8 mouse cellular contexts compared by ENCODE assay signal in genomic region chr1:74094497-74095270, GRCm38 (mm10). TPM values are rescaled to one million over a fixed set of nuclear protein-coding genes. Genes with fewer than 3 reads are reported as not detected.
A peak's percentile ranks its signal among the peaks of the same experiment; 100 is the strongest.
DNase-seq lines count a peak whose midpoint lies in the region; ATAC-seq lines count a peak whose summit lies in the region.

No protein-coding gene starts in this region.

- WGBS in limb, embryonic 10.5 days: 44% methylated on average over 7 of the region's 7 CpGs
- WGBS in kidney, embryonic 14.5 days: 59% methylated on average over 7 of the region's 7 CpGs

- peaks cover 35% of the 10 kb centered on the region for H3K27me3 ChIP-seq in limb, embryonic 10.5 days (ENCODE audit: low read depth, poor library complexity, severe bottlenecking)
- peaks cover 3% of the 10 kb centered on the region; the same call in 1 of the 2 replicates for H3K27me3 ChIP-seq in kidney, embryonic 14.5 days (ENCODE audit: control insufficient read depth, insufficient read depth, low read length)

- peaks cover 95% of the 10 kb centered on the region for H3K4me1 ChIP-seq in limb, embryonic 10.5 days
- peaks cover 57% of the 10 kb centered on the region for H3K4me1 ChIP-seq in kidney, embryonic 14.5 days (ENCODE audit: control insufficient read depth, insufficient read depth, low read length)

- intact Hi-C loops in left cerebral cortex, postnatal 14 days (cut with DNase I): no loop called here

- no peak for ATAC-seq in erythroblast, adult 5-6 weeks (replicated peaks; ENCODE audit: low FRiP score, poor library complexity, severe bottlenecking)
- no peak for ATAC-seq in kidney, embryonic 14.5 days (ENCODE audit: low FRiP score, low TSS enrichment)

- no peaks in the 10 kb centered on the region for H3K9me3 ChIP-seq in limb, embryonic 10.5 days (replicated peaks)
- no peaks in the 10 kb centered on the region for H3K9me3 ChIP-seq in kidney, embryonic 14.5 days (ENCODE audit: control insufficient read depth, low read length)

- DNase-seq in cerebellum, adult 11-12 months: peak; percentile 21
- no peak for DNase-seq in cerebellum, adult 11 months
- DNase-seq in left cerebral cortex, postnatal 14 days (ENCODE audit: low spot score in 2 of 2): peak; percentile 24 to 48
- DNase-seq in left cerebral cortex, adult 11 months (ENCODE audit: low spot score): no peak
- peak; percentile 17 to 32 for DNase-seq in cerebellum, postnatal 36 days
- no peak for DNase-seq in limb, embryonic 10.5 days (ENCODE audit: low spot score)

- peak overlapping the region; percentile 80 for H3K27ac ChIP-seq in limb, embryonic 10.5 days
- no peak overlapping the region for H3K27ac ChIP-seq in kidney, embryonic 14.5 days (ENCODE audit: low read depth, low read length)

- H3K9ac ChIP-seq in kidney, embryonic 14.5 days (ENCODE audit: low read depth, low read length): no peak overlapping the region

- H3K4me2 ChIP-seq in kidney, embryonic 14.5 days (replicated peaks; ENCODE audit: low read depth, low read length): no peak overlapping the region

- H3K36me3 ChIP-seq in limb, embryonic 10.5 days: no peaks in the 10 kb centered on the region
- H3K36me3 ChIP-seq in kidney, embryonic 14.5 days (ENCODE audit: control insufficient read depth, insufficient read depth, low read length): no peaks in the 10 kb centered on the region

- no peak overlapping the region for H3K4me3 ChIP-seq in limb, embryonic 10.5 days
- H3K4me3 ChIP-seq in kidney, embryonic 14.5 days (ENCODE audit: low read length): no peak overlapping the region

RNA-seq across cellular contexts. Expression of gene Tns1, which starts 29.6 kb away (rescaled TPM):
- 10 to 100 TPM; 30.2 to 39.1 TPM for total RNA-seq in left cerebral cortex, postnatal 14 days (2021)
- 38.6 and 46.7 TPM in 2 replicates for polyA plus RNA-seq in limb, embryonic 10.5 days (2016; fragmentation: Nextera tagmentation; extraction: Ambion mirVana)
- 8.5 and 9.2 TPM in 2 replicates for total RNA-seq in erythroblast, adult 5-6 weeks (2015; ENCODE audit: low replicate concordance)
- 11.9 and 21.6 TPM in 2 replicates for total RNA-seq in erythroblast, adult 5-6 weeks (2017; ENCODE audit: low replicate concordance)
- polyA plus RNA-seq in kidney, embryonic 14.5 days (2014; fragmentation: Nextera tagmentation; extraction: Ambion mirVana): 40.1 and 59.2 TPM in 2 replicates

RNA-seq across cellular contexts. Expression of gene Rufy4, which starts 30.7 kb away (rescaled TPM):
- under 1 TPM in 1 of 2 experiments, not detected in 1; 0.17 TPM for total RNA-seq in left cerebral cortex, postnatal 14 days (2021)
- polyA plus RNA-seq in limb, embryonic 10.5 days (2016; fragmentation: Nextera tagmentation; extraction: Ambion mirVana): 0.08 and 0.13 TPM in 2 replicates
- not detected in 2 replicates for total RNA-seq in erythroblast, adult 5-6 weeks (2015; ENCODE audit: low replicate concordance)
- total RNA-seq in erythroblast, adult 5-6 weeks (2017; ENCODE audit: low replicate concordance): not detected in 2 replicates
- polyA plus RNA-seq in kidney, embryonic 14.5 days (2014; fragmentation: Nextera tagmentation; extraction: Ambion mirVana): not detected in 2 replicates

RNA-seq across cellular contexts. Expression of gene Cxcr2, which starts 59.1 kb away (rescaled TPM):
- under 1 TPM; 0.11 to 0.17 TPM for total RNA-seq in left cerebral cortex, postnatal 14 days (2021)
- polyA plus RNA-seq in limb, embryonic 10.5 days (2016; fragmentation: Nextera tagmentation; extraction: Ambion mirVana): 0.06 and 0.19 TPM in 2 replicates
- total RNA-seq in erythroblast, adult 5-6 weeks (2015; ENCODE audit: low replicate concordance): 19.2 and 25.7 TPM in 2 replicates
- 23.0 and 24.7 TPM in 2 replicates for total RNA-seq in erythroblast, adult 5-6 weeks (2017; ENCODE audit: low replicate concordance)
- polyA plus RNA-seq in kidney, embryonic 14.5 days (2014; fragmentation: Nextera tagmentation; extraction: Ambion mirVana): 0.10 TPM in 1 of 2 replicates, not detected in the other

Comparison
In these comparisons a context has a peak if more than half of its experiments do, and no peak if none do; other contexts are left out.
1. DNase-seq: peak in cerebellum, adult 11-12 months (single experiment), left cerebral cortex, postnatal 14 days (2 of 2) and cerebellum, postnatal 36 days (2 of 2); none in cerebellum, adult 11 months (single experiment), left cerebral cortex, adult 11 months (single experiment) and limb, embryonic 10.5 days (single experiment).
2. RNA of gene Cxcr2, which starts 59.1 kb away (total RNA-seq): 19.2 to 25.7 TPM in erythroblast, adult 5-6 weeks; 0.11 to 0.17 TPM in left cerebral cortex, postnatal 14 days; every median in the first group is over 10 times any median in the second.